Mouse (Mus musculus) limb, embryonic 11.5 days (tissue): ENCODE data around the gene Hlf. TPM values are rescaled to one million over a fixed set of nuclear protein-coding genes. Genes with fewer than 3 reads are reported as not detected.
A peak's percentile ranks its signal among the peaks of the same experiment; 100 is the strongest.

Experiments
- ATAC-seq: fragments of 200-750 bp; cut with Nextera tagmentation; 2 replicates; pipeline ENCODE4 v1.8.0; 2017; ENCODE audit warnings: low read depth; ENCODE audit not compliant: insufficient number of reproducible peaks, low FRiP score, low TSS enrichment
- DNase-seq: peaks from one replicate; pipeline ENCODE4 v3.0.0-alpha.2; 2015; ENCODE audit warnings: low spot score
- H3K27ac ChIP-seq: fragments of 300-500 bp; sonication (generic); replicated peaks from 2 replicates; pipeline ENCODE4 v1.5.1; 2014; ENCODE audit warnings: low read depth, mild to moderate bottlenecking, low read length
- H3K27me3 ChIP-seq: fragments of 300-500 bp; sonication (generic); 2 replicates; pipeline ENCODE4 v1.6.1; 2014; ENCODE audit warnings: mild to moderate bottlenecking, low read length, mixed read lengths; ENCODE audit not compliant: control insufficient read depth, insufficient read depth
- H3K36me3 ChIP-seq: fragments of 300-500 bp; sonication (generic); 2 replicates; pipeline ENCODE4 v1.6.1; 2014; ENCODE audit warnings: mild to moderate bottlenecking, low read length, moderate library complexity, mixed read lengths; ENCODE audit not compliant: control insufficient read depth, insufficient read depth
- H3K4me1 ChIP-seq: fragments of 300-500 bp; sonication (generic); 2 replicates; pipeline ENCODE4 v1.6.1; 2014; ENCODE audit warnings: low read length, mixed read lengths; ENCODE audit not compliant: control insufficient read depth, insufficient read depth
- H3K4me2 ChIP-seq: fragments of 300-500 bp; sonication (generic); 2 replicates; pipeline ENCODE4 v1.6.1; 2014; ENCODE audit warnings: low read depth, mild to moderate bottlenecking, moderate library complexity; ENCODE audit not compliant: severe bottlenecking
- H3K4me3 ChIP-seq: fragments of 300-500 bp; sonication (generic); 2 replicates; pipeline ENCODE4 v1.5.1; 2014; ENCODE audit warnings: low read depth, low read length
- H3K9ac ChIP-seq: fragments of 300-500 bp; sonication (generic); 2 replicates; pipeline ENCODE4 v1.6.1; 2014; ENCODE audit warnings: mild to moderate bottlenecking, low read length
- H3K9me3 ChIP-seq: fragments of 300-500 bp; sonication (generic); 2 replicates; pipeline ENCODE4 v1.6.1; 2016; ENCODE audit warnings: low read length; ENCODE audit not compliant: control insufficient read depth
- WGBS: fragments of 180-500 bp; shearing (Covaris S2); extraction: QIAGEN DNeasy Blood & Tissue Kit; methylation state at CpG from one replicate; pipeline ENCODE4 v1.1.7; 2014; 5-methylcytosine and 5-hydroxymethylcytosine counted together
- polyA plus RNA-seq: library from polyadenylated mRNA; unstranded; fragments of >200 nt; fragmentation: Nextera tagmentation; extraction: Ambion mirVana; gene quantifications from 2 replicates; pipeline ENCODE4 v1.2.1, GENCODE M21; 2014

Gene Hlf
- polyA plus RNA-seq, 1 experiment from 2014 or later, result 0.31 TPM

- DNase-seq (peak; percentile 70), ATAC-seq (no peak)
- H3K4me1 ChIP-seq, result no peaks in the 10 kb centered on the region
- 28% methylated on average over 4 of the region's 4 CpGs for WGBS
- H3K27ac ChIP-seq, result no peak overlapping the region
- H3K9me3 ChIP-seq, result no peaks in the 10 kb centered on the region
- no peak overlapping the region for H3K4me2 ChIP-seq
- H3K9ac ChIP-seq, result no peak overlapping the region
- H3K27me3 ChIP-seq, result no peaks in the 10 kb centered on the region
- H3K4me3 ChIP-seq, result no peak overlapping the region
- H3K36me3 ChIP-seq, result no peaks in the 10 kb centered on the region
These were observed 73.2 kb downstream of the Hlf start for GRCm38 (mm10) chr11:90317482-90317881.

DNA sequence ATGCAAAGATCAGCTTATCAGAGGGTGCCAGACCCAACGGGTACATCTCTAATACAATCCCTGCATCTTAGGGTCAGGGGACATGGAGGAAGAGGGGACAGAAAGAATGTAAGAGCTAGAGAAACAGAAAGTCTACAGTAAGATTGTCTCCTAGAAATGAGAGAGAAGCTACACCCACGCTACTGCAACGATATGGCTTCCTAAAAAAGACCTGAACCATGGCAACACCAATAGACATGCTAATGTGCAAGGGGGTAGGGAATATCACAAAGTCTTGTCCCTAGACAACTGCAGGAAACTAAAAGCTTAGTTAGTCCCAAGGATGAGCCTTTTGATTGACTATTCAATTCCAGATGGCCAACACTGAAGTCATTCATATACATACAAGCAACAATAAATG lies 76.1 kb downstream of the Hlf start:
- no peak for ATAC-seq

GRCm38 (mm10) chr11:90306993-90307392 lies 83.7 kb downstream of the Hlf start:
- no peaks in the 10 kb centered on the region for H3K36me3 ChIP-seq
- H3K27me3 ChIP-seq, result no peaks in the 10 kb centered on the region
- no peak overlapping the region for H3K27ac ChIP-seq
- WGBS, result 72% methylated on average over 6 of the region's 6 CpGs
- H3K4me1 ChIP-seq, result no peaks in the 10 kb centered on the region
- H3K9ac ChIP-seq, result no peak overlapping the region
- no peak overlapping the region for H3K4me2 ChIP-seq
- no peak overlapping the region for H3K4me3 ChIP-seq
- DNase-seq, result peak; percentile 62
- 0 out of 2 replicates have a peak, but pooled peaks have one; percentile 67 for ATAC-seq
- H3K9me3 ChIP-seq, result no peaks in the 10 kb centered on the region

More for the DNA sequence above, 76.1 kb downstream of the Hlf start:
- H3K9ac ChIP-seq, result no peak overlapping the region
- H3K4me2 ChIP-seq, result no peak overlapping the region
- no peaks in the 10 kb centered on the region for H3K27me3 ChIP-seq
- no peaks in the 10 kb centered on the region for H3K4me1 ChIP-seq
- no peaks in the 10 kb centered on the region for H3K9me3 ChIP-seq
- no peak for DNase-seq
- H3K36me3 ChIP-seq, result no peaks in the 10 kb centered on the region
- H3K27ac ChIP-seq, result no peak overlapping the region
- 90% methylated on average over 3 of the region's 3 CpGs for WGBS
- H3K4me3 ChIP-seq, result no peak overlapping the region

DNA sequence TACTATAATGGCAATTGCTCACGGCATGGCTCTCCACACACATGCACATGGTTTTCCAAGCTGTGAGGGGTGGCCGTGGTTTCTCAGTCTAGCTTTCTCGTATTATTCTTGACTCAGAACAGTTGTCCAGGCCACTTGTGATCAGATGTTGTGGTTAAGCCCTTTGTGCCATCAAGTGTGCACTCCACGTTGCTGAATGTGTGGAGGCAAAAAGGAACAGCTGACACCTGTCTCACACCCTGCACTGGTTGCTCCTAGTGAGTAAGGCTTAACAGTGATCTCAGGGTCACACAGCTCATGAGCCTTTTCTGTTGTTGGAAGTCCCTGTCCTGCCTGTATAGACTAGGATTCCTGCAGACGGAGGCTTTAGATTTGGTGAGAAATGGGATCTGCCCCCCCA lies 84.6 kb downstream of the Hlf start:
- 89% methylated on average over 5 of the region's 5 CpGs for WGBS
- H3K9me3 ChIP-seq, result no peaks in the 10 kb centered on the region
- H3K36me3 ChIP-seq, result no peaks in the 10 kb centered on the region
- H3K4me1 ChIP-seq, result no peaks in the 10 kb centered on the region
- H3K9ac ChIP-seq, result no peak overlapping the region
- H3K27me3 ChIP-seq, result no peaks in the 10 kb centered on the region
- H3K4me3 ChIP-seq, result no peak overlapping the region
- no peak for DNase-seq
- ATAC-seq, result no peak
- no peak overlapping the region for H3K27ac ChIP-seq
- no peak overlapping the region for H3K4me2 ChIP-seq

GRCm38 (mm10) chr11:90294622-90295021 lies 96.1 kb downstream of the Hlf start:
- Histone ChIP-seq H3K27ac (no peak overlapping the region), H3K9ac (no peak overlapping the region), H3K4me1 (no peaks in the 10 kb centered on the region), H3K9me3 (no peaks in the 10 kb centered on the region), H3K4me2 (no peak overlapping the region), H3K36me3 (no peaks in the 10 kb centered on the region), H3K4me3 (no peak overlapping the region), H3K27me3 (no peaks in the 10 kb centered on the region)
- 96% methylated on average over 2 of the region's 2 CpGs for WGBS
- ATAC-seq (no peak), DNase-seq (no peak)

DNA sequence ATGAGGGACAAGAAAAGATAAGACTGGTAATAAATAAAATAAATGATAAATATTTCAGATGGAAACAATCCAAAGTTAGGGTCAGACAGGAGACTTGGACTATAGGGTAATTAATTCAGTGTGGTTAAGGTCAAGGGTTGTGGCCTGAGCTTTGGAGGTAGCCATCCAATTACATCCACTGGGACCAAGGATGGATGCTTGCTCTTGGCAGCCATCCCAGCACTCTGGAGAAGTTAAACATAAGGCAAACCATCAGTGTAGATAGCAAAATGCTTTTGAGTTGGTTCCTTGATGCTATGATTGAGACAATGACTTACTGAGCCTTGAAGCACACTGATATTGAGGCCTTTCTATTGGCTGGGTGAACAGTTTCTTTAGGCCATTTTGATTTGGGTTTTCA lies 97.9 kb downstream of the Hlf start:
- H3K9ac ChIP-seq, result no peak overlapping the region
- H3K4me2 ChIP-seq, result no peak overlapping the region
- H3K36me3 ChIP-seq, result no peaks in the 10 kb centered on the region
- no peak overlapping the region for H3K27ac ChIP-seq
- DNase-seq, result no peak
- H3K4me3 ChIP-seq, result no peak overlapping the region
- no peaks in the 10 kb centered on the region for H3K9me3 ChIP-seq
- H3K27me3 ChIP-seq, result no peaks in the 10 kb centered on the region
- no peaks in the 10 kb centered on the region for H3K4me1 ChIP-seq
- no peak for ATAC-seq

GRCm38 (mm10) chr11:90291156-90291555 lies 99.5 kb downstream of the Hlf start:
- no peak for ATAC-seq
- DNase-seq, result no peak
- H3K9me3 ChIP-seq, result no peaks in the 10 kb centered on the region

GRCm38 (mm10) chr11:90286550-90287154 lies 104.0 kb downstream of the Hlf start:
- H3K27me3 ChIP-seq, result no peaks in the 10 kb centered on the region
- no peak for ATAC-seq
- 85% methylated on average over 6 of the region's 6 CpGs for WGBS
- no peak overlapping the region for H3K4me2 ChIP-seq
- no peak overlapping the region for H3K27ac ChIP-seq
- H3K4me3 ChIP-seq, result no peak overlapping the region
- DNase-seq, result no peak
- no peaks in the 10 kb centered on the region for H3K4me1 ChIP-seq
- no peaks in the 10 kb centered on the region for H3K36me3 ChIP-seq
- no peak overlapping the region for H3K9ac ChIP-seq
- no peaks in the 10 kb centered on the region for H3K9me3 ChIP-seq

More at GRCm38 (mm10) chr11:90291156-90291555, 99.5 kb downstream of the Hlf start:
- Histone ChIP-seq H3K27ac (no peak overlapping the region), H3K27me3 (no peaks in the 10 kb centered on the region), H3K9ac (no peak overlapping the region), H3K4me1 (no peaks in the 10 kb centered on the region), H3K36me3 (no peaks in the 10 kb centered on the region), H3K4me3 (no peak overlapping the region), H3K4me2 (no peak overlapping the region)
- 83% methylated on average over 4 of the region's 4 CpGs for WGBS
